Mouse (Mus musculus) bone marrow, adult 2 months (tissue): Measurements from ENCODE around the gene Ppp4r3a.

ENCODE experiments used
- CTCF ChIP-seq: fragments of 200-500 bp; IDR thresholded peaks from 2 replicates; pipeline ENCODE4 v1.5.1; 2011; ENCODE audit warnings: low read length, control low read depth; ENCODE audit not compliant: control insufficient read depth, insufficient read depth
- POLR2A ChIP-seq: fragments of 200-500 bp; IDR thresholded peaks from 2 replicates; pipeline ENCODE4 v1.6.1; 2011; ENCODE audit warnings: low read depth, mild to moderate bottlenecking, control low read depth, low read length, borderline replicate concordance; ENCODE audit not compliant: control insufficient read depth

DNA sequence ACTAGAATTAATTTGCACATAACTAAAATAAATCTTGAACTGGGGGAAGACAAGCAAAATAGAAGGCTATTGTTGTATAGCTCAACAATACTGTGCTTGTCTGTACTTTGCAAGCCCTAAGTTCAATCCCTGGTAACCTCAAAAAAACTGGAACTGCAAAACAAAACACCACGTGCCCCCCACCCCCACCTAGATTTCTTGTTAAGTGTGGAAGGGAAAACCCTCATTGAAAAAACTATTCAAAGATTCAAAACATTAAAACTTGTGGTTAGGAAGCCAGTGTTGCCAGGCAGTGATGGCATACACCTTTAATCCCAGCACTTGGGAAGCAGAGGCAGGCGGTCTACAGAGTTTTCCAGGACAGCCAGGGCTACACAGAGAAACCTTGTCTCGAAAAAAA is 8.1 kb downstream of the Ppp4r3a start:
- TF ChIP-seq CTCF (no peak), POLR2A (no peak)
